Mouse (Mus musculus) hindbrain, postnatal 0 days (tissue): ENCODE results near the gene Rps6ka4. TPM values are rescaled to one million over a fixed set of nuclear protein-coding genes. Genes with fewer than 3 reads are reported as not detected.
A peak's percentile ranks its signal among the peaks of the same experiment; 100 is the strongest.

ENCODE experiments used
- ATAC-seq: fragments of 200-750 bp; cut with Nextera tagmentation; 2 replicates; pipeline ENCODE4 v1.8.0; 2017; ENCODE audit warnings: mild to moderate bottlenecking, moderate TSS enrichment, moderate library complexity
- DNase-seq: peaks from one replicate; pipeline ENCODE4 v3.0.0-alpha.2; 2015; ENCODE audit warnings: low spot score
- H3K27ac ChIP-seq: fragments of 300-500 bp; sonication (generic); 2 replicates; pipeline ENCODE4 v1.5.1; 2014; ENCODE audit warnings: mild to moderate bottlenecking
- H3K27me3 ChIP-seq: fragments of 300-500 bp; sonication (generic); 2 replicates; pipeline ENCODE4 v1.6.1; 2014; ENCODE audit warnings: low read length, mixed read lengths; ENCODE audit not compliant: insufficient read depth
- H3K36me3 ChIP-seq: fragments of 300-500 bp; sonication (generic); 2 replicates; pipeline ENCODE4 v1.6.1; 2014; ENCODE audit warnings: low read length, mixed read lengths; ENCODE audit not compliant: insufficient read depth
- H3K4me1 ChIP-seq: fragments of 300-500 bp; sonication (generic); 2 replicates; pipeline ENCODE4 v1.6.1; 2014; ENCODE audit warnings: antibody characterized with exemption, low read length, mixed read lengths; ENCODE audit not compliant: insufficient read depth
- H3K4me2 ChIP-seq: fragments of 300-500 bp; sonication (generic); 2 replicates; pipeline ENCODE4 v1.6.1; 2014; ENCODE audit warnings: low read depth, mild to moderate bottlenecking, low read length, moderate library complexity, mixed read lengths
- H3K4me3 ChIP-seq: fragments of 300-500 bp; sonication (generic); 2 replicates; pipeline ENCODE4 v1.5.1; 2014; ENCODE audit warnings: low read length
- H3K9ac ChIP-seq: fragments of 300-500 bp; sonication (generic); replicated peaks from 2 replicates; pipeline ENCODE4 v1.6.1; 2014; ENCODE audit warnings: mild to moderate bottlenecking, low read length, moderate library complexity, mixed read lengths
- H3K9me3 ChIP-seq: fragments of 300-500 bp; sonication (generic); 2 replicates; pipeline ENCODE4 v1.6.1; 2016; ENCODE audit warnings: low read length, mixed read lengths
- CTCF ChIP-seq: IDR thresholded peaks from 2 replicates; pipeline ENCODE4 v1.5.1; 2016; ENCODE audit warnings: antibody characterized with exemption, control low read depth, low read depth
- WGBS: fragments of 180-500 bp; shearing (Covaris S2); extraction: QIAGEN DNeasy Blood & Tissue Kit; methylation state at CpG from one replicate; pipeline ENCODE4 v1.1.7; 2014; 5-methylcytosine and 5-hydroxymethylcytosine counted together
- microRNA-seq, 2 experiments: library from miRNA; unstranded; fragments of <30 nt; microRNA quantifications; one replicate each; pipeline ENCODE4; 2016
- polyA plus RNA-seq: library from polyadenylated mRNA; unstranded; fragments of >200 nt; fragmentation: Nextera tagmentation; extraction: Ambion mirVana; gene quantifications from 2 replicates; pipeline ENCODE4 v1.2.1, GENCODE M21; 2015
- total RNA-seq: library from RNA; depleted of rRNA; stranded (reverse); fragments of >200 nt; gene quantifications from 2 replicates; pipeline ENCODE4 v1.2.3, GENCODE M21; 2014; rRNA removed

The Rps6ka4 gene
- total and polyA plus RNA-seq, 2 experiments from 2014 or later: 22.1 to 26.0 TPM

DNA sequence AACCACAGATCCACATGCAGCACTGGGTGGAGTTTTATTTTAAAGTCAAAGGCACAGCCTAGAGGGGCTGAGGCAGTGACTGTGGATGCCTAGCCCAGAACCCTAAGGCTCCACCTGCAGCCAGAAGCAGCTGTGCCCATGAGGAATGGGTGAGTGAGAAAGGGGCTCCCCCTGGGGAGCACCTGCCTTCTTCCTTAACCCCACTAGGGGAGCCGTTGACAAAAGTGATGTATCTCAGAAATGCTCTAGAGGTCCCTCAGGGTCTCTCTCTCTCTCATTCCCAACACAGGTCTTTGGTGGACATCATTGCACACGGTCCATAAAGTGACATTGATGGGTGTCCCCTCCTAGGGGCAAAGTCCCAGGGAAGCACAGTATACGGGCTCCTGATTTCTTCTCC lies 11.4 kb downstream of the Rps6ka4 start:
- WGBS: 18% methylated on average over 3 of the region's 3 CpGs
- no peaks in the 10 kb centered on the region for H3K9me3 ChIP-seq
- DNase-seq (peak; percentile 60), ATAC-seq (0 out of 2 replicates have a peak, but pooled peaks have one; percentile 18)
- H3K4me1 ChIP-seq: no peaks in the 10 kb centered on the region; the same call in 1 of the 2 replicates
- no peak overlapping the region for H3K4me3 ChIP-seq
- H3K36me3 ChIP-seq: no peaks in the 10 kb centered on the region
- TF ChIP-seq CTCF: peak; percentile 61
- H3K27me3 ChIP-seq: no peaks in the 10 kb centered on the region; the same call in 1 of the 2 replicates
- no peak overlapping the region for H3K9ac ChIP-seq
- H3K4me2 ChIP-seq: no peak overlapping the region
- no peak overlapping the region for H3K27ac ChIP-seq

DNA sequence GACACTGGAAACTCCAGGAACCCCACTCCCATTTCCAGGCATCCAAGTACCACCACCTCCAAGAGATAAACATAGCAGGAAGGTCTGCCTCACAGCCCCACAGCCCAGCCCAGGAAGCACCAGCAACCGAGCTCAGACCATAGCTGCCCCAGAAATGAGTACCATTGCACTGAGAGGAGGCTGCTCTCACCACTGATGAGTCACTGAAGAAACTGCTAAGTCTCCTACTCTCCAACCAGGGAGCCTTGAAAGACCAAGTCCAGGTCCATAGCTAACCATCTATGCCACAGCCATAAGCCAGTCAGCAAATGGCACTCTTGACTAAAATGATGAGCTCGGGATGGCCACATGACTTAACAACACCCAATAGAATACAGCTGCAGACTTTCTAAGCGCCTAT lies 13.8 kb downstream of the Rps6ka4 start:
- 80% methylated on average over 3 of the region's 3 CpGs for WGBS
- TF ChIP-seq CTCF: no peak

DNA sequence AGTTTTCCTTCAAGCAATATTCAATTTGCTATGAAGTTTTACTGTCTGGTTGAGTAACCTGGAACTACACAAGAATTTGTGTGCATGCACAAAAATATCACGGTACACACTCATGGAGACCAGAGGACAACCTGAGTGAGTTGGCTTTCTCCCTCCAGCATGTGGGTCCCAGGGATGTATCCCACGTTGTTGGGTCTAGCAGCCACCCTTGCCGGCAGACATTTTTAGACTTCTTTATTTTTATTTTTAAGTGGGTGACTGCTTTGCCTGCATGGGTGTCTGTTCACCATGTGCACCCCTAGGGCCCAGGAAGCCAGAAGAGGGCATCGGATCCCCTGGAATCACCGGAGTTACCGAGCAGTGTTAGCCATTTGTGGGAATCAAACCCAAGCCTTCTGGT lies 15.1 kb downstream of the Rps6ka4 start:
- no peak overlapping the region for H3K4me3 ChIP-seq
- TF ChIP-seq CTCF: no peak
- no peak overlapping the region for H3K4me2 ChIP-seq
- H3K4me1 ChIP-seq: no peaks in the 10 kb centered on the region
- no peak for ATAC-seq
- H3K27me3 ChIP-seq: no peaks in the 10 kb centered on the region; the same call in 1 of the 2 replicates
- H3K36me3 ChIP-seq: no peaks in the 10 kb centered on the region
- 89% methylated on average over 6 of the region's 6 CpGs for WGBS
- no peaks in the 10 kb centered on the region for H3K9me3 ChIP-seq
- no peak for DNase-seq
- H3K9ac ChIP-seq: no peak overlapping the region
- H3K27ac ChIP-seq: no peak overlapping the region

More for the DNA sequence above, 13.8 kb downstream of the Rps6ka4 start:
- ATAC-seq: no peak
- no peak overlapping the region for H3K9ac ChIP-seq
- no peak overlapping the region for H3K4me2 ChIP-seq
- no peak overlapping the region for H3K27ac ChIP-seq
- H3K27me3 ChIP-seq: no peaks in the 10 kb centered on the region; the same call in 1 of the 2 replicates
- no peak overlapping the region for H3K4me3 ChIP-seq
- no peaks in the 10 kb centered on the region; the same call in 1 of the 2 replicates for H3K4me1 ChIP-seq
- H3K9me3 ChIP-seq: no peaks in the 10 kb centered on the region
- no peaks in the 10 kb centered on the region for H3K36me3 ChIP-seq
- DNase-seq: no peak

- ATAC-seq (no peak), DNase-seq (no peak)
- no peaks in the 10 kb centered on the region for H3K9me3 ChIP-seq
- no peaks in the 10 kb centered on the region for H3K27me3 ChIP-seq
- no peak for TF ChIP-seq CTCF
- H3K4me3 ChIP-seq: no peak overlapping the region
- no peak overlapping the region for H3K27ac ChIP-seq
- no peaks in the 10 kb centered on the region for H3K4me1 ChIP-seq
- H3K9ac ChIP-seq: no peak overlapping the region
- no peak overlapping the region for H3K4me2 ChIP-seq
- no peaks in the 10 kb centered on the region for H3K36me3 ChIP-seq
- 82% methylated on average over 13 of the region's 13 CpGs for WGBS
These were observed 19.8 kb downstream of the Rps6ka4 start for GRCm38 (mm10) chr19:6820538-6821195.

- no peaks in the 10 kb centered on the region for H3K27me3 ChIP-seq
- H3K4me3 ChIP-seq: no peak overlapping the region
- WGBS: 42% methylated on average over 10 of the region's 10 CpGs
- H3K36me3 ChIP-seq: no peaks in the 10 kb centered on the region
- ATAC-seq (no peak), DNase-seq (no peak)
- H3K27ac ChIP-seq: no peak overlapping the region
- H3K4me2 ChIP-seq: no peak overlapping the region
- H3K9me3 ChIP-seq: no peaks in the 10 kb centered on the region
- no peaks in the 10 kb centered on the region for H3K4me1 ChIP-seq
- H3K9ac ChIP-seq: no peak overlapping the region
- TF ChIP-seq CTCF: no peak
These were observed 21.2 kb downstream of the Rps6ka4 start for GRCm38 (mm10) chr19:6819143-6819827.

- Histone ChIP-seq H3K27ac (no peak overlapping the region), H3K36me3 (no peaks in the 10 kb centered on the region), H3K9ac (no peak overlapping the region), H3K9me3 (no peaks in the 10 kb centered on the region), H3K27me3 (no peaks in the 10 kb centered on the region), H3K4me3 (no peak overlapping the region), H3K4me2 (no peak overlapping the region), H3K4me1 (no peaks in the 10 kb centered on the region)
- peak; percentile 15; the same call in 1 of the 2 replicates for TF ChIP-seq CTCF
- DNase-seq: no peak
- 93% methylated on average over 3 of the region's 3 CpGs for WGBS
- no peak for ATAC-seq
These were observed 25.5 kb downstream of the Rps6ka4 start for GRCm38 (mm10) chr19:6814958-6815357.

- Histone ChIP-seq H3K4me1 (no peaks in the 10 kb centered on the region), H3K27ac (no peak overlapping the region), H3K9me3 (no peaks in the 10 kb centered on the region), H3K36me3 (no peaks in the 10 kb centered on the region), H3K4me3 (no peak overlapping the region), H3K4me2 (no peak overlapping the region), H3K27me3 (no peaks in the 10 kb centered on the region), H3K9ac (no peak overlapping the region)
- 41% methylated on average over 4 of the region's 4 CpGs for WGBS
- DNase-seq (peak; percentile 44), ATAC-seq (no peak)
- TF ChIP-seq CTCF: no peak
These were observed 26.1 kb downstream of the Rps6ka4 start for GRCm38 (mm10) chr19:6814366-6814765.

Small RNA genes within 50 kb of the gene (microRNA-seq; reads per million reads assigned to microRNA genes)
- 0 reads per million in 2 experiments for gene Mir5046

Other genes with a start within 250 kb of the Rps6ka4 start
- gene Ccdc88b, start 17.6 kb upstream of the Rps6ka4 start, total RNA-seq: 1.8 and 2.2 TPM in 2 replicates
- 1.2 and 1.5 TPM in 2 replicates for gene Ccdc88b, start 17.6 kb upstream of the Rps6ka4 start, polyA plus RNA-seq
- 61.7 and 68.6 TPM in 2 replicates for gene Trmt112, start 69.1 kb upstream of the Rps6ka4 start, total RNA-seq
- gene Trmt112, start 69.1 kb upstream of the Rps6ka4 start, polyA plus RNA-seq: 109 and 111 TPM in 2 replicates
- 184 and 228 TPM in 2 replicates for gene Prdx5, start 69.5 kb upstream of the Rps6ka4 start, total RNA-seq
- 587 and 589 TPM in 2 replicates for gene Prdx5, start 69.5 kb upstream of the Rps6ka4 start, polyA plus RNA-seq
- gene Esrra, start 81.2 kb upstream of the Rps6ka4 start, total RNA-seq: 47.0 and 61.6 TPM in 2 replicates
- gene Esrra, start 81.2 kb upstream of the Rps6ka4 start, polyA plus RNA-seq: 11.8 and 12.3 TPM in 2 replicates
- gene Catsperz, start 84.7 kb upstream of the Rps6ka4 start, total RNA-seq: 2.0 TPM in 1 of 2 replicates, not detected in the other
- 2.9 and 3.7 TPM in 2 replicates for gene Catsperz, start 84.7 kb upstream of the Rps6ka4 start, polyA plus RNA-seq
- 13.3 and 17.6 TPM in 2 replicates for gene Kcnk4, start 93.9 kb upstream of the Rps6ka4 start, total RNA-seq
- 15.9 and 21.7 TPM in 2 replicates for gene Kcnk4, start 93.9 kb upstream of the Rps6ka4 start, polyA plus RNA-seq
- gene Bad, start 101.2 kb upstream of the Rps6ka4 start, total RNA-seq: 58.2 and 67.0 TPM in 2 replicates
- 86.6 and 88.0 TPM in 2 replicates for gene Bad, start 101.2 kb upstream of the Rps6ka4 start, polyA plus RNA-seq
- 122 and 129 TPM in 2 replicates for gene Gpr137, start 101.8 kb upstream of the Rps6ka4 start, total RNA-seq
- gene Gpr137, start 101.8 kb upstream of the Rps6ka4 start, polyA plus RNA-seq: 65.6 and 68.7 TPM in 2 replicates
- 150 and 155 TPM in 2 replicates for gene Ppp1r14b, start 134.3 kb upstream of the Rps6ka4 start, total RNA-seq
- gene Ppp1r14b, start 134.3 kb upstream of the Rps6ka4 start, polyA plus RNA-seq: 198 and 210 TPM in 2 replicates
- 18.5 and 23.1 TPM in 2 replicates for gene Plcb3, start 135.8 kb upstream of the Rps6ka4 start, total RNA-seq
- 11.1 and 14.4 TPM in 2 replicates for gene Plcb3, start 135.8 kb upstream of the Rps6ka4 start, polyA plus RNA-seq
- 8.3 and 29.2 TPM in 2 replicates for gene Fkbp2, start 139.9 kb upstream of the Rps6ka4 start, total RNA-seq
- gene Fkbp2, start 139.9 kb upstream of the Rps6ka4 start, polyA plus RNA-seq: 169 and 177 TPM in 2 replicates
- gene Vegfb, start 147.0 kb upstream of the Rps6ka4 start, total RNA-seq: 40.5 and 40.9 TPM in 2 replicates
- 90.8 and 92.3 TPM in 2 replicates for gene Vegfb, start 147.0 kb upstream of the Rps6ka4 start, polyA plus RNA-seq
- gene Dnajc4, start 151.9 kb upstream of the Rps6ka4 start, total RNA-seq: 13.5 and 28.3 TPM in 2 replicates
- 25.6 and 29.5 TPM in 2 replicates for gene Dnajc4, start 151.9 kb upstream of the Rps6ka4 start, polyA plus RNA-seq
- 17.4 and 19.7 TPM in 2 replicates for gene Nudt22, start 155.5 kb upstream of the Rps6ka4 start, total RNA-seq
- gene Nudt22, start 155.5 kb upstream of the Rps6ka4 start, polyA plus RNA-seq: 20.8 and 23.1 TPM in 2 replicates
- 31.1 and 33.0 TPM in 2 replicates for gene Trpt1, start 155.5 kb upstream of the Rps6ka4 start, total RNA-seq
- gene Trpt1, start 155.5 kb upstream of the Rps6ka4 start, polyA plus RNA-seq: 22.9 and 23.5 TPM in 2 replicates
- 4.0 and 7.5 TPM in 2 replicates for gene Fermt3, start 178.8 kb upstream of the Rps6ka4 start, total RNA-seq
- 3.5 and 4.0 TPM in 2 replicates for gene Fermt3, start 178.8 kb upstream of the Rps6ka4 start, polyA plus RNA-seq
- gene Stip1, start 199.3 kb upstream of the Rps6ka4 start, total RNA-seq: 87.3 and 89.0 TPM in 2 replicates
- 146 and 151 TPM in 2 replicates for gene Stip1, start 199.3 kb upstream of the Rps6ka4 start, polyA plus RNA-seq
- gene Macrod1, start 216.2 kb upstream of the Rps6ka4 start, total RNA-seq: 4.8 and 9.5 TPM in 2 replicates
- 6.5 and 6.7 TPM in 2 replicates for gene Macrod1, start 216.2 kb upstream of the Rps6ka4 start, polyA plus RNA-seq